Mouse (Mus musculus) ovary, postnatal 14 days (tissue): ENCODE measurements around the gene Tm4sf1.

Source experiments
- DNase-seq: peaks from one replicate; pipeline ENCODE4 v3.0.0; 2022; ENCODE audit warnings: low spot score

Tm4sf1 gene

DNA sequence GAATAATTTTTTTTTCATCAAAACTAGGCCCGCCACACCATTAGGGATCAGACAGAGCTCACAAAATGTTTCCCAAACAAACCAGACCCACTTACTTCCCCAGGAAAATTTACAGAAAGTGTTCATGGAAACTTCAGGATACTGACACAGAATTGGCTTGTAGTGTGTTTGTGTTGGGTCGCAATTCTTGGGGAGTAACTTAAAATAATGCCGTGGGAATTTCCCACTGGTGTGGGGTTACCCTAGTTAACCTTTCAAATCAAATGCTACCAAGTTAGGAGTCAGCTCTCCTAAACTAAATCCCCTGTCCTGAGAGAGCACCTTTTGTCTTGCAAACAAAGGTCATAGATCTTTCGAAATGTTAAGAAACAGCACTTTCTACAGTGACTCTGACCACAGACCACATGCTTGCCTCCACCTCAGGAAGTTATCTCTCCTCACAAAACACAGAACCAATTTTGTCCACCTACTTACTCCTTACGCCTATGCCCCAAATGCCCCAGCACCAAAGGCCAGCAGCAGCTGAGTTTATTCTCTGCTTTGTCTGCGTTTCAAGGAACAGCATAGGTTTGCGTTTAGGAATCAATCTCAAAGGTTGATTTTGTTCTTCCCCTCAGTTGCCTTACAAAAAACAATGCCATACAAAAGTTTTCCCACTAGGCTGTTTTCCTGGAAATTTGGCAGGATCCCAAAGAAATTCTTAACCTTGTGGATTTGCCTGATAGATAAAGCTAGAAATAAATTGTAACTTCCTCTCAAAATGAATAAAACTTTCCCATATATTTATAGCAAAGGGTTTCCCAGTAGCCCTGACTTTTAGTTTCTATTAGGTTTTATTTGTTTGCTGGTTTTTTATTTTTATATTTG, 13.7 kb downstream of the Tm4sf1 start:
- no peak for DNase-seq

DNA sequence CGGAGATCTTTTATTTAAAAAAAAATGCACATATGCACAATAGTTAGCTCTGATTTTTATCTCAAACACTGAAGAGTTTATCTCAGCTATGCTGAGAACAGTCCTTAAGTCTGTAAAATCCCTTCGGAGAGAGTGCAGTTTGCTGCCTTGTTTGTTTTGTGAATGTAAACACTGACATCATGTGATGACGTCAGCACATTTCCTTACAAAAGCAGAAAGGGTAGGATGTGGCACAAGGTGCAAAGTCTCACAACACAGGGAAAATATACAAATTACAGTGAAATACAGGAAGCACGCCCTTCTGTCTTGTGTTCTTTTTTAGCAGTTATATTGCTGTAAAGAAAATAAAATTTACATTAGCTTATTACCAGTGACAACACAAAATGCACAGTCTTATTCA, 14.3 kb downstream of the Tm4sf1 start:
- DNase-seq: no peak

DNA sequence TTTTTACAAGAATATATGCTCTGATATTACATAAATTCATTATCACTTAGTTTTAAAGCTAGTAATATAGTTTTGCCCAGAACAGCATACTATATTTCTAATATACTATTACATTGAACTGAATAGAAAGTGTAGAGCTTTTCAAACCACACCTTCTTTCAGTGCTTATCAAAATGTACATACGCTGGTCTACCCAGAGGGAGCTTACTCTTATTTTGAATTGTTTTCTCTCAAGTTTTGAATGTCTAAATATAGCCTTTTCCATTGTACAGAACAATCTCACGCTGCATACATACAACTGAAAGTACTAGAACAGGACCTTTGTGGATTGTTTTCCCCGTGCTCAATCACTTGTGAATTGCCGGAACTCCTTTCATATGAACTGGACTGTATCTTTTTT, 23.6 kb downstream of the Tm4sf1 start:
- no peak for DNase-seq

DNA sequence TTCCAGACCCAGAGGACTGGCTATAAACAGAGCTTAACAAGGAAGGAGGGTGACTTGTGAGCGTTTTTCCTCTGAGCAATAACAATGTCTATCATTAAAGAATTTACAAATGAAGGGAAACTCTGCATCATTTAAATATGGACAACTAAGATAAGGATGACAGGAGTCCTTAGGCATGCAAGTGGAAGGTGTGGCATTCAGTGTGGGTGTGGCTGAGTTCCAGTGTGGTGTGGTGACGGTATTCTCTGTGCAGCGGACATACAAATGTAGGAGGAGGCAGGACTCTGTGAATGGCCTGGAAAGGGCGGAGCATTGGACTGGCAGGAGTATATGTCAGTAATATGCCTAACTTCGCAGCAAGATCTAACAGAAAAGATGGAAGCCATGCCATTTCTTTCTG, 24.3 kb downstream of the Tm4sf1 start:
- no peak for DNase-seq

DNA sequence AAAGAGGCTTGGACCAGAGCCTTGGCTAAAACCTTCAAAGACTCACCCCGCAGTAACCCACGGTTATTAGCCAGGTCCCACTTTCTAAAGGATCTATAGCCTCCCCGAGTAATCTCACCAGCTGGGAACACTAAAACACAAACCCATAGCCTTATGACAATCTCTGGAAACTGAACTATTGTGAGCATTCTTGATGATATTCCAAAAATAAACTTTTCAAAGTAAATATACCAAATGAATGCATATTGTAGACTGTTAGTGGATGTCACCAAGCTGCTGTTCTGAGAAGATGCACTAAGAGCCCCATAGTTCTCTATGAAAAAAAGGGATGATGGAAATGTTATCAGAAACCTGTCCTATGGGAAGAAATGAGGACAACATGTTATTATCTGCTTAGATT, 25.0 kb downstream of the Tm4sf1 start:
- DNase-seq: no peak

DNA sequence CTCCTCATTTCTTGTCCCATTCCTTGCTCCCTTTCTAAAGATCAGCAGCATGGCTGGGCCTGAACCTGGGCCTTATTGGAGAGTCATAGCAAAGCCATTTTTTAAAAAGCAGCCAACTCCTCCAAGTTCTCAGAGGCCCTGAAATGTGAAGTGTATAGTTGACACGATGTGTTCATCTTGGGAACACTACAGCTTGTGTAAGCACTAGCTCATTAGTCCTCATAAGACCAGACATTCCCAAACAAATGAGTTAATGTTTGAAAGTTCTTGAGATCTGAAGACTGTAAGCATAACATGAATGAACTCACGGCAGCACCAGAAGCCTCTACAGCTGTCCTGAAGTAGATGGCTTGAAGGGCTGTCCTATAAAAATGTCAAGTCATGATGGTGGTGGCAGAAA, 32.8 kb downstream of the Tm4sf1 start:
- no peak for DNase-seq

DNA sequence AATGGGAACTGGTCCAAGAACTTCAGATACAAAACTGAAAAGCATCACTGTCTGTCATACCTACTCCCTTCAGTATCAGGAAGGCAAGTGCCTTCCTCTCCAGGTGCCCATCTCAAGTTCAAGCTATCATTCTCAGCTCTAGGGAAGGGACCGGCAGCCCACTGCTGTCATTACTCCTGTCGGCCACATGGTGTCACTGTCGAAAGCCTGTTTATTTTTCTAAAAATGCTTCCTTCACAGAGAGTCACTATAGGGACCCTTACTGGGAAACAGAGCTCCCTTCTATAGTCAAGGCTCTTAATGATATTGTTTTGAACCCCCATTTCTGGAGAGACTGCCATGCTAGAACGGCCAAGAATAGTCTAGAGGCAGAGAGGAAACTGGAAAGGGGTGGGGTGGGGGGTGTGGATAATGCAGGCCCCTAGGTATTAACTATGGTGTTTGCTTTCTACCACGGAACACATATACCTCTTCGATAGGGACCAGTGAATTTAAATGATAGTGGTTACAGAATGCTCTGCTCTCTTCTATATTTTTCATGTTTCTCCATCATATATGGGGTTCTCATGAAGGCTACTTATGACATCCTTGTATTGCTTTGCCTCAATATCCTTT, 34.1 kb downstream of the Tm4sf1 start:
- DNase-seq: peak; percentile 43

DNA sequence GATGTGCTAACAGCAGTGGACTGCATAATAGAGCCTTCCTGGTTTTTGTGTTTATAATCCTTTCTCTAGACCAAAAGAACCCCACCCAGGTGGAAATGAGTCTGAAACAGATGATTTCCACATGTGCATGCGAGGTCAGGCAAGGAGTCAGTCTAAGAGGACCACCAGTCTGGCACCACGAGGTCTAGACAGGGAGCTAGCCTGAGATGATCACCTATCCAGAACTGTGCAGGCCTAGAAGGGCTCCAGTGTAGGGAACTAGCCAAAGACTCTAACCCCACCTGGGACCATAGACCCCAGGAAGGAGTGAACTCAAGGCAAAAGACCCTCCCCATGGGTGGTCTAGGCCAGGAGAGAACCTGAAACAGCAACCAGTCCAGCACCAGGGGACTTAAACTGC, 48.7 kb downstream of the Tm4sf1 start:
- no peak for DNase-seq

DNA sequence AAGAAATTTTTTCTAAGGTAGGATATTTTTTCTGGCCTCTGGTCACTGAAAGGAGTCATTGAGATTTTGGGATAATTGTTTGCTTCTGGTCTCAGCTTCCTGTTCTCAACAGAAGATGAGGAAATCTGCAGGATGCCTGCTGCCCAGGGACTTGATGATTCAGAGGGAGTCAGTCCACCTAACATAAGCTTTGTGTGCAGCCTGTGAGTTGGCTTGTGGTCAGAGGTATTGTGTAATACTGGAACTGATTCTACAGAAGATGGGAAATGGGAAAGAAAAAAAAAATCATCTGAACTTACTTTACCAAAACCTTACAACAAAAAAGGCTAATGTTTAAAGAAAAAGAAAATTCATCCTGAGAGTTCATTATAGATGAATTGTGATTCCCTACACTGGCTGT, 49.2 kb downstream of the Tm4sf1 start:
- no peak for DNase-seq

DNA sequence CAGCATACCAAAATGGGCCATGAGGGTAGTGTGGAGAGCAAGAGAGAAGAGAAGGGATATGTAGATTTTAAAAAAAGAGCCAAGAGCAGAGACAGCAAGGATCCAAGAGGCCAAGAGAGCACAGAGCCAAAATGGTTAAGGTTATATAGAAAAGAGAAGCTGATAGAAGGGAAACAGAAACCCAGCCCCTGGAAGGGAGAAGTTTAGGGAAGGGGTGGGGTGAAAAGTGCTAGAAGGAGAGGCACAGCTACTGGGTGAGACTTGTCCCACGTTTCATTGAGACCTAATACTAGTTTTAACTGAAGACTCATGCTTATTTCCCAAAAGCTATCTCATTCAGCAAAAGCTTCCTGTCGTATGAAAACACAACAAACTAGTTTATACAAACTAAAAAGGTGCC, 56.5 kb downstream of the Tm4sf1 start:
- no peak for DNase-seq
